Mouse (Mus musculus): ENCODE data around the gene Tns1. TPM values are rescaled to one million over a fixed set of nuclear protein-coding genes. Genes with fewer than 3 reads are reported as not detected.
A peak's percentile ranks its signal among the peaks of the same experiment; 100 is the strongest.
"Not testable (repeated sequence)": the region's sequence is repeated elsewhere in the genome, so short reads cannot be mapped to it uniquely, and the experiment has no call there.

Tns1 gene
- 22.9 and 23.0 TPM in 2 replicates for polyA plus RNA-seq (2015; fragmentation: Nextera tagmentation; extraction: Ambion mirVana)

- ATAC-seq (ENCODE audit: low read depth) = peak; percentile 75
- WGBS (ENCODE audit: insufficient replicate concordance) = 2% methylated on average over 80 of the region's 84 CpGs
- peaks cover 35% of the 10 kb centered on the region for H3K27me3 ChIP-seq (ENCODE audit: control insufficient read depth, insufficient read depth, low read depth, low read length)
Measured at GRCm38 (mm10) chr1:74124021-74124981, at the start of gene Tns1. Gene Tns1, minus strand, starts transcription at chr1:74124449.

GRCm38 (mm10) chr1:74172722-74173121 is 48.5 kb upstream of the Tns1 start:
- Histone ChIP-seq H3K9ac (ENCODE audit: low read depth, low read length) (no peak overlapping the region), H3K27ac (ENCODE audit: low read length) (no peak overlapping the region), H3K4me2 (ENCODE audit: low read depth, low read length) (no peak overlapping the region), H3K4me3 (ENCODE audit: low read depth, low read length) (no peak overlapping the region), H3K27me3 (ENCODE audit: control insufficient read depth, insufficient read depth, low read depth, low read length) (no peaks in the 10 kb centered on the region), H3K9me3 (replicated peaks; ENCODE audit: control insufficient read depth, low read length) (no peaks in the 10 kb centered on the region), H3K36me3 (ENCODE audit: control insufficient read depth, insufficient read depth) (no peaks in the 10 kb centered on the region), H3K4me1 (ENCODE audit: control insufficient read depth, low read depth, low read length) (no peaks in the 10 kb centered on the region; the same call in 1 of the 2 replicates)
- no peak for ATAC-seq (ENCODE audit: low read depth)
- WGBS (ENCODE audit: insufficient replicate concordance) = 10% methylated on average over 3 of the region's 3 CpGs

More at GRCm38 (mm10) chr1:74124021-74124981, at the start of gene Tns1:
- H3K36me3 ChIP-seq (ENCODE audit: control insufficient read depth, insufficient read depth) = no peaks in the 10 kb centered on the region
- no peak within 1 kb of the TSS for H3K27ac ChIP-seq (ENCODE audit: low read length)
- H3K4me3 ChIP-seq (ENCODE audit: low read depth, low read length) = peak within 1 kb of the TSS; percentile 57
- peak within 1 kb of the TSS; percentile 82 for H3K4me2 ChIP-seq (ENCODE audit: low read depth, low read length)
- peak within 1 kb of the TSS; percentile 28; the same call in 1 of the 2 replicates for H3K9ac ChIP-seq (ENCODE audit: low read depth, low read length)
- H3K9me3 ChIP-seq (replicated peaks; ENCODE audit: control insufficient read depth, low read length) = no peaks in the 10 kb centered on the region
- no peaks in the 10 kb centered on the region; the same call in 1 of the 2 replicates for H3K4me1 ChIP-seq (ENCODE audit: control insufficient read depth, low read depth, low read length)

- no peak for ATAC-seq (ENCODE audit: low read depth)
- WGBS (ENCODE audit: insufficient replicate concordance) = 65% methylated on average over 3 of the region's 3 CpGs
- H3K36me3 ChIP-seq (ENCODE audit: control insufficient read depth, insufficient read depth) = no peaks in the 10 kb centered on the region
- no peaks in the 10 kb centered on the region for H3K9me3 ChIP-seq (replicated peaks; ENCODE audit: control insufficient read depth, low read length)
- no peak overlapping the region for H3K9ac ChIP-seq (ENCODE audit: low read depth, low read length)
- no peak overlapping the region for H3K27ac ChIP-seq (ENCODE audit: low read length)
- H3K27me3 ChIP-seq (ENCODE audit: control insufficient read depth, insufficient read depth, low read depth, low read length) = no peaks in the 10 kb centered on the region
- peaks cover 3% of the 10 kb centered on the region for H3K4me1 ChIP-seq (ENCODE audit: control insufficient read depth, low read depth, low read length)
- H3K4me2 ChIP-seq (ENCODE audit: low read depth, low read length) = no peak overlapping the region
- H3K4me3 ChIP-seq (ENCODE audit: low read depth, low read length) = no peak overlapping the region
Measured at GRCm38 (mm10) chr1:74169721-74170120, 45.5 kb upstream of the Tns1 start.

GRCm38 (mm10) chr1:74167136-74167535 is 42.9 kb upstream of the Tns1 start:
- Histone ChIP-seq H3K27ac (ENCODE audit: low read length) (peak overlapping the region; percentile 47), H3K4me3 (ENCODE audit: low read depth, low read length) (no peak overlapping the region), H3K27me3 (ENCODE audit: control insufficient read depth, insufficient read depth, low read depth, low read length) (no peaks in the 10 kb centered on the region), H3K36me3 (ENCODE audit: control insufficient read depth, insufficient read depth) (no peaks in the 10 kb centered on the region), H3K9me3 (replicated peaks; ENCODE audit: control insufficient read depth, low read length) (no peaks in the 10 kb centered on the region), H3K9ac (ENCODE audit: low read depth, low read length) (no peak overlapping the region), H3K4me2 (ENCODE audit: low read depth, low read length) (no peak overlapping the region), H3K4me1 (ENCODE audit: control insufficient read depth, low read depth, low read length) (peaks cover 3% of the 10 kb centered on the region)
- 51% methylated on average over 5 of the region's 5 CpGs for WGBS (ENCODE audit: insufficient replicate concordance)
- peak; percentile 30; the same call in 1 of the 2 replicates for ATAC-seq (ENCODE audit: low read depth)

- Histone ChIP-seq H3K9me3 (replicated peaks; ENCODE audit: control insufficient read depth, low read length) (no peaks in the 10 kb centered on the region), H3K4me2 (ENCODE audit: low read depth, low read length) (no peak overlapping the region), H3K4me1 (ENCODE audit: control insufficient read depth, low read depth, low read length) (no peaks in the 10 kb centered on the region), H3K27ac (ENCODE audit: low read length) (no peak overlapping the region), H3K4me3 (ENCODE audit: low read depth, low read length) (no peak overlapping the region), H3K27me3 (ENCODE audit: control insufficient read depth, insufficient read depth, low read depth, low read length) (no peaks in the 10 kb centered on the region), H3K36me3 (ENCODE audit: control insufficient read depth, insufficient read depth) (no peaks in the 10 kb centered on the region), H3K9ac (ENCODE audit: low read depth, low read length) (no peak overlapping the region)
- 37% methylated on average over 2 of the region's 2 CpGs for WGBS (ENCODE audit: insufficient replicate concordance)
- no peak for ATAC-seq (ENCODE audit: low read depth)
Measured at GRCm38 (mm10) chr1:74160036-74160435, 35.8 kb upstream of the Tns1 start.

GRCm38 (mm10) chr1:74159613-74160012 is 35.4 kb upstream of the Tns1 start:
- H3K9ac ChIP-seq (ENCODE audit: low read depth, low read length); H3K4me3 ChIP-seq (ENCODE audit: low read depth, low read length); ATAC-seq (ENCODE audit: low read depth); H3K27ac ChIP-seq (ENCODE audit: low read length); H3K27me3 ChIP-seq (ENCODE audit: control insufficient read depth, insufficient read depth, low read depth, low read length); H3K4me1 ChIP-seq (ENCODE audit: control insufficient read depth, low read depth, low read length); H3K4me2 ChIP-seq (ENCODE audit: low read depth, low read length); H3K9me3 ChIP-seq (replicated peaks; ENCODE audit: control insufficient read depth, low read length); H3K36me3 ChIP-seq (ENCODE audit: control insufficient read depth, insufficient read depth): not testable (repeated sequence)
- 27% methylated on average over 4 of the region's 5 CpGs for WGBS (ENCODE audit: insufficient replicate concordance)

- no peaks in the 10 kb centered on the region for H3K36me3 ChIP-seq (ENCODE audit: control insufficient read depth, insufficient read depth)
- H3K9ac ChIP-seq (ENCODE audit: low read depth, low read length) = no peak overlapping the region
- no peak for ATAC-seq (ENCODE audit: low read depth)
- H3K4me3 ChIP-seq (ENCODE audit: low read depth, low read length) = no peak overlapping the region; the same call in 1 of the 2 replicates
- H3K4me1 ChIP-seq (ENCODE audit: control insufficient read depth, low read depth, low read length) = no peaks in the 10 kb centered on the region; the same call in 1 of the 2 replicates
- H3K9me3 ChIP-seq (replicated peaks; ENCODE audit: control insufficient read depth, low read length) = no peaks in the 10 kb centered on the region
- H3K4me2 ChIP-seq (ENCODE audit: low read depth, low read length) = 0 out of 2 replicates have a peak overlapping the region, but pooled peaks have one; percentile 6
- 18% methylated on average over 14 of the region's 14 CpGs for WGBS (ENCODE audit: insufficient replicate concordance)
- no peaks in the 10 kb centered on the region for H3K27me3 ChIP-seq (ENCODE audit: control insufficient read depth, insufficient read depth, low read depth, low read length)
- H3K27ac ChIP-seq (ENCODE audit: low read length) = no peak overlapping the region
Measured at GRCm38 (mm10) chr1:74156381-74156910, 32.2 kb upstream of the Tns1 start.

- H3K36me3 ChIP-seq (ENCODE audit: control insufficient read depth, insufficient read depth) = no peaks in the 10 kb centered on the region
- 33% methylated on average over 6 of the region's 6 CpGs for WGBS (ENCODE audit: insufficient replicate concordance)
- H3K9ac ChIP-seq (ENCODE audit: low read depth, low read length) = no peak overlapping the region
- H3K4me3 ChIP-seq (ENCODE audit: low read depth, low read length) = peak overlapping the region; percentile 25
- no peaks in the 10 kb centered on the region for H3K9me3 ChIP-seq (replicated peaks; ENCODE audit: control insufficient read depth, low read length)
- no peaks in the 10 kb centered on the region for H3K27me3 ChIP-seq (ENCODE audit: control insufficient read depth, insufficient read depth, low read depth, low read length)
- H3K27ac ChIP-seq (ENCODE audit: low read length) = no peak overlapping the region
- H3K4me2 ChIP-seq (ENCODE audit: low read depth, low read length) = no peak overlapping the region
- peaks cover 3% of the 10 kb centered on the region; the same call in 1 of the 2 replicates for H3K4me1 ChIP-seq (ENCODE audit: control insufficient read depth, low read depth, low read length)
- ATAC-seq (ENCODE audit: low read depth) = no peak
Measured at GRCm38 (mm10) chr1:74155435-74156012, 31.3 kb upstream of the Tns1 start.
